Mouse (Mus musculus) kidney, adult 2 months (tissue): ENCODE measurements at regions not wholly inside any gene's neighbourhood (a gene's known extent, or its start where the extent isn't known, plus 50 kb on each side); places are given as distances from the start of the nearest gene placed in this dataset.

Experiments
- CTCF ChIP-seq: fragments of 200-500 bp; conservative IDR thresholded peaks from 2 replicates; pipeline ENCODE4 v1.5.1; 2011; ENCODE audit warnings: low read depth, mild to moderate bottlenecking, control low read depth, low read length, moderate library complexity, mixed read lengths; ENCODE audit not compliant: insufficient read depth, insufficient read length
- POLR2A ChIP-seq: fragments of 200-500 bp; IDR thresholded peaks from one replicate; pipeline ENCODE4 v1.6.1; 2011; ENCODE audit warnings: low read depth, low read length, control low read depth

DNA sequence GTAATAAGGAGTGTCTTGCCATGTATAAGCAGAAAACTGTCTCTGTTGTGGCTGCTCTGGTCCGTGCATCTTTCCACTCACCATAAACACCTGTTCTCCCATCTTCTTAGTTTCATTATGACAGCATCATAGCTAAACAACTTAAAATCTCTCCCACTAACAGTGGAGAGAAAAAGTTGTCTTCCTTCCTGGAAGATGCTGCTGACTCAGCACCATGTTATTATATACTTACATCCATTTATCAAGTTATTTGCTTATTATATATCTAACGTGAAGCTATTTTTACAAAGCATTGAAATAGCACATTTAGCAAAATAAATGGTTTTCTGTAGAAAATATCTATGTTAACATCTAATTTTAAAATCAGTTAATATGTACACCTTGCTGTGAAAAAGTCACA, 180.3 kb upstream of the Hs3st1 start:
- TF ChIP-seq CTCF (no peak), POLR2A (no peak)
